Comparison of ENCODE assay signal across 9 mouse cellular contexts in the genomic region with DNA sequence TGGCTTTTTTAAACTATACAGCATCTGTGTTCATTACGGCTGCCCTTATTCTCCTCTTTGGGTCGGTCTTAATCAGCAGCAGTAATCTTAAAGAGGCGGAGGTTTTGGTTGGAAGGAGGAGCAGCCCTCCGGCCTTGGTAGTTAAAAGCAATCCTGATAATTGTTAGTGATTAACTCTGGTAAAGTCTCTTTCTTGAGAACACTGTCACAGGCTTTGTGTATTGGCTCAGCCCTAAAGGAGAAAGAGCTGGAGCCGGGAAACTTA. TPM values are rescaled to one million over a fixed set of nuclear protein-coding genes. Genes with fewer than 3 reads are reported as not detected.
DNase-seq lines count a peak whose midpoint lies in the region; ATAC-seq and TF ChIP-seq lines count a peak whose summit lies in the region.
"Had no signal": no experiment of that assay in that cellular context is flagged by ENCODE, and none has a peak within 500 bp of the region (broad histone marks: within the 10 kb centered on the region; RNA-seq: fewer than 3 reads in every experiment).

No protein-coding gene starts in this region.

- peak overlapping the region; percentile 84; the same call in 1 of the 2 replicates for H3K27ac ChIP-seq in lung, embryonic 15.5 days
- H3K27ac ChIP-seq in limb, embryonic 14.5 days (replicated peaks; ENCODE audit: low read depth, low read length) = no peak overlapping the region
- peak overlapping the region; percentile 72; the same call in 1 of the 2 replicates for H3K27ac ChIP-seq in stomach, embryonic 14.5 days (ENCODE audit: low read length)
- H3K27ac ChIP-seq: macrophage had no signal

- no peak for TF ChIP-seq CTCF in lung, adult 2 months (IDR thresholded peaks at IDR 0.05; ENCODE audit: insufficient read depth, low read length)

- WGBS in lung, embryonic 15.5 days = 21% methylated on average over 5 of the region's 5 CpGs
- WGBS in lung, adult 2 months = 33% methylated on average over 5 of the region's 5 CpGs
- 4% methylated on average over 5 of the region's 5 CpGs for WGBS in limb, embryonic 14.5 days
- 10% methylated on average over 5 of the region's 5 CpGs for WGBS in stomach, embryonic 14.5 days

- H3K27me3 ChIP-seq in lung, embryonic 15.5 days = no peaks in the 10 kb centered on the region
- H3K27me3 ChIP-seq in erythroblast, embryonic 14.5 days (ENCODE audit: control insufficient read depth) = no peaks in the 10 kb centered on the region
- H3K27me3 ChIP-seq in limb, embryonic 14.5 days (ENCODE audit: control insufficient read depth, insufficient read depth, low read length) = no peaks in the 10 kb centered on the region
- no peaks in the 10 kb centered on the region for H3K27me3 ChIP-seq in stomach, embryonic 14.5 days (ENCODE audit: control insufficient read depth, insufficient read depth, low read length)

- no peak for TF ChIP-seq POLR2A in lung, adult 2 months (IDR thresholded peaks at IDR 0.05; ENCODE audit: borderline replicate concordance, extremely low read depth, low read depth, low read length)
- TF ChIP-seq POLR2A in limb, embryonic 14.5 days (IDR thresholded peaks at IDR 0.05; ENCODE audit: borderline replicate concordance, extremely low read depth, insufficient read depth, insufficient read length) = no peak

- no peaks in the 10 kb centered on the region for H3K36me3 ChIP-seq in lung, embryonic 15.5 days
- no peaks in the 10 kb centered on the region; the same call in 1 of the 2 replicates for H3K36me3 ChIP-seq in erythroblast, embryonic 14.5 days (ENCODE audit: control insufficient read depth)
- H3K36me3 ChIP-seq in limb, embryonic 14.5 days (ENCODE audit: control insufficient read depth, insufficient read depth, low read length) = no peaks in the 10 kb centered on the region
- H3K36me3 ChIP-seq in stomach, embryonic 14.5 days (ENCODE audit: control insufficient read depth, insufficient read depth, low read length) = no peaks in the 10 kb centered on the region

- peak overlapping the region; percentile 81 for H3K4me3 ChIP-seq in lung, embryonic 15.5 days
- no peak overlapping the region for H3K4me3 ChIP-seq in lung, adult 2 months (replicated peaks; ENCODE audit: extremely low read depth, low read depth, low read length)
- peak overlapping the region; percentile 90 for H3K4me3 ChIP-seq in erythroblast, embryonic 14.5 days (replicated peaks)
- peak overlapping the region; percentile 66 for H3K4me3 ChIP-seq in limb, embryonic 14.5 days (replicated peaks; ENCODE audit: low read length)
- peak overlapping the region; percentile 79 for H3K4me3 ChIP-seq in stomach, embryonic 14.5 days (ENCODE audit: low read depth, low read length)

- DNase-seq in lung, adult 2 months = no peak
- DNase-seq in limb, embryonic 14.5 days (ENCODE audit: low spot score) = no peak
- no peak for DNase-seq in right cerebral cortex, postnatal 25 days
- no peak for DNase-seq in adrenal gland, postnatal 36 days

- ATAC-seq in lung, embryonic 15.5 days (ENCODE audit: borderline replicate concordance, extremely low read depth, low FRiP score, low TSS enrichment) = no peak
- ATAC-seq in limb, embryonic 14.5 days (ENCODE audit: low FRiP score, low read depth) = no peak
- no peak for ATAC-seq in stomach, embryonic 14.5 days (ENCODE audit: insufficient number of reproducible peaks, insufficient read depth, low FRiP score, low read depth)
- no peak for ATAC-seq in megakaryocyte progenitor cell, adult 5-6 weeks (replicated peaks; ENCODE audit: poor library complexity)

- peak overlapping the region; percentile 81 for H3K4me2 ChIP-seq in lung, embryonic 15.5 days
- H3K4me2 ChIP-seq in limb, embryonic 14.5 days (replicated peaks; ENCODE audit: low read depth, low read length, severe bottlenecking) = peak overlapping the region; percentile 57
- H3K4me2 ChIP-seq in stomach, embryonic 14.5 days (replicated peaks; ENCODE audit: low read depth, low read length) = peak overlapping the region; percentile 84

- peaks cover 34% of the 10 kb centered on the region for H3K4me1 ChIP-seq in lung, embryonic 15.5 days
- peaks cover 6% of the 10 kb centered on the region for H3K4me1 ChIP-seq in lung, adult 2 months (ENCODE audit: control insufficient read depth, insufficient read depth, low read length)
- H3K4me1 ChIP-seq in erythroblast, embryonic 14.5 days (ENCODE audit: control insufficient read depth) = peaks cover 62% of the 10 kb centered on the region
- peaks cover 3% of the 10 kb centered on the region; the same call in 1 of the 2 replicates for H3K4me1 ChIP-seq in limb, embryonic 14.5 days (ENCODE audit: control insufficient read depth, insufficient read depth, low read length)
- H3K4me1 ChIP-seq in stomach, embryonic 14.5 days (ENCODE audit: control insufficient read depth, insufficient read depth, low read length) = peaks cover 11% of the 10 kb centered on the region; the same call in 1 of the 2 replicates

- no peaks in the 10 kb centered on the region for H3K9me3 ChIP-seq in lung, embryonic 15.5 days
- no peaks in the 10 kb centered on the region for H3K9me3 ChIP-seq in erythroblast, embryonic 14.5 days (ENCODE audit: control insufficient read depth, low read length)
- H3K9me3 ChIP-seq in limb, embryonic 14.5 days (ENCODE audit: control insufficient read depth, low read length) = no peaks in the 10 kb centered on the region
- no peaks in the 10 kb centered on the region for H3K9me3 ChIP-seq in stomach, embryonic 14.5 days (ENCODE audit: control insufficient read depth, low read depth, low read length)

- H3K9ac ChIP-seq in lung, embryonic 15.5 days = peak overlapping the region; percentile 76
- peak overlapping the region; percentile 70 for H3K9ac ChIP-seq in limb, embryonic 14.5 days (ENCODE audit: low read depth, low read length, severe bottlenecking)
- peak overlapping the region; percentile 55 for H3K9ac ChIP-seq in stomach, embryonic 14.5 days (replicated peaks; ENCODE audit: low read depth, low read length)

RNA-seq across cellular contexts. Expression of gene Fam222b, which starts 21.6 kb away (rescaled TPM):
- 12.4 and 13.9 TPM in 2 replicates for polyA plus RNA-seq in lung, embryonic 15.5 days (2015; fragmentation: Nextera tagmentation; extraction: Ambion mirVana)
- polyA plus RNA-seq in lung, adult 2 months (2012; rRNA removed) = 21.6 and 25.6 TPM in 2 replicates
- 0.77 and 0.78 TPM in 2 replicates for polyA plus RNA-seq in erythroblast, embryonic 14.5 days (2012)
- polyA plus RNA-seq in limb, embryonic 14.5 days (2012; rRNA removed) = 11.7 and 15.9 TPM in 2 replicates
- 13.3 and 18.1 TPM in 2 replicates for polyA plus RNA-seq in limb, embryonic 14.5 days (2014; fragmentation: Nextera tagmentation; extraction: Ambion mirVana)
- 15.2 and 16.4 TPM in 2 replicates for polyA plus RNA-seq in stomach, embryonic 14.5 days (2014; fragmentation: Nextera tagmentation; extraction: Ambion mirVana)
- total RNA-seq in megakaryocyte progenitor cell, adult 5-6 weeks (2015) = 20.3 and 20.6 TPM in 2 replicates
- total RNA-seq in megakaryocyte progenitor cell, adult 5-6 weeks (2017) = 5.7 and 6.0 TPM in 2 replicates
- 10 to 100 TPM; 16.9 to 20.3 TPM for total RNA-seq in adrenal gland, postnatal 36 days (2021)

RNA-seq across cellular contexts. Expression of gene Eral1, which starts 35.9 kb away (rescaled TPM):
- 34.3 and 36.4 TPM in 2 replicates for polyA plus RNA-seq in lung, embryonic 15.5 days (2015; fragmentation: Nextera tagmentation; extraction: Ambion mirVana)
- polyA plus RNA-seq in lung, adult 2 months (2012; rRNA removed) = 23.9 and 27.8 TPM in 2 replicates
- polyA plus RNA-seq in erythroblast, embryonic 14.5 days (2012) = 0.14 and 0.29 TPM in 2 replicates
- 34.4 and 42.2 TPM in 2 replicates for polyA plus RNA-seq in limb, embryonic 14.5 days (2012; rRNA removed)
- 35.8 and 38.4 TPM in 2 replicates for polyA plus RNA-seq in limb, embryonic 14.5 days (2014; fragmentation: Nextera tagmentation; extraction: Ambion mirVana)
- polyA plus RNA-seq in stomach, embryonic 14.5 days (2014; fragmentation: Nextera tagmentation; extraction: Ambion mirVana) = 33.4 and 33.5 TPM in 2 replicates
- total RNA-seq in megakaryocyte progenitor cell, adult 5-6 weeks (2015) = 22.3 and 23.8 TPM in 2 replicates
- 25.0 and 26.2 TPM in 2 replicates for total RNA-seq in megakaryocyte progenitor cell, adult 5-6 weeks (2017)
- 10 to 100 TPM; 30.0 to 33.6 TPM for total RNA-seq in adrenal gland, postnatal 36 days (2021)

RNA-seq across cellular contexts. Expression of gene Traf4, which starts 49.3 kb away (rescaled TPM):
- 82.4 and 88.4 TPM in 2 replicates for polyA plus RNA-seq in lung, embryonic 15.5 days (2015; fragmentation: Nextera tagmentation; extraction: Ambion mirVana)
- 37.0 and 42.8 TPM in 2 replicates for polyA plus RNA-seq in lung, adult 2 months (2012; rRNA removed)
- polyA plus RNA-seq in erythroblast, embryonic 14.5 days (2012) = 7.2 and 9.4 TPM in 2 replicates
- 159 and 212 TPM in 2 replicates for polyA plus RNA-seq in limb, embryonic 14.5 days (2012; rRNA removed)
- 59.0 and 67.7 TPM in 2 replicates for polyA plus RNA-seq in limb, embryonic 14.5 days (2014; fragmentation: Nextera tagmentation; extraction: Ambion mirVana)
- polyA plus RNA-seq in stomach, embryonic 14.5 days (2014; fragmentation: Nextera tagmentation; extraction: Ambion mirVana) = 53.5 and 54.7 TPM in 2 replicates
- total RNA-seq in megakaryocyte progenitor cell, adult 5-6 weeks (2015) = 4.7 TPM in 2 replicates
- 2.5 and 3.2 TPM in 2 replicates for total RNA-seq in megakaryocyte progenitor cell, adult 5-6 weeks (2017)
- total RNA-seq in adrenal gland, postnatal 36 days (2021) = 10 to 100 TPM; 24.8 to 38.0 TPM

Comparison
In these comparisons a context has a peak if more than half of its experiments do, and no peak if none do; other contexts are left out.
1. RNA of gene Eral1, which starts 35.9 kb away (polyA plus RNA-seq): 34.3 to 36.4 TPM in lung, embryonic 15.5 days, 34.4 to 42.2 TPM in limb, embryonic 14.5 days, 33.4 to 33.5 TPM in stomach, embryonic 14.5 days and 23.9 to 27.8 TPM in lung, adult 2 months; 0.14 to 0.29 TPM in erythroblast, embryonic 14.5 days; every median in the first group is over 10 times any median in the second.
2. Peak in every context shown above with its lines, with median percentiles within 50 percentile points of each other: H3K4me2 ChIP-seq and H3K9ac ChIP-seq.